Mouse (Mus musculus): ENCODE results near the gene Rnpep. TPM values are rescaled to one million over a fixed set of nuclear protein-coding genes. Genes with fewer than 3 reads are reported as not detected.

Gene Rnpep
- 61.0 and 62.0 TPM in 2 replicates for polyA plus RNA-seq (2016; fragmentation: Nextera tagmentation; extraction: Ambion mirVana)

GRCm38 (mm10) chr1:135283826-135284291 lies at the start of gene Rnpep:
Rnpep (minus strand) TSS chr1:135284084.
- H3K36me3 ChIP-seq, result peaks cover 6% of the 10 kb centered on the region
- WGBS, result under 1% methylated on average over 35 of the region's 39 CpGs
- peak; percentile 76 for ATAC-seq (ENCODE audit: insufficient number of reproducible peaks, low FRiP score)
- no peaks in the 10 kb centered on the region for H3K9me3 ChIP-seq (replicated peaks)
- H3K27me3 ChIP-seq (replicated peaks), result no peaks in the 10 kb centered on the region
- H3K27ac ChIP-seq (ENCODE audit: poor library complexity, severe bottlenecking), result peak within 1 kb of the TSS; percentile 70
- H3K4me3 ChIP-seq, result peak within 1 kb of the TSS; percentile 74
- H3K4me2 ChIP-seq, result peak within 1 kb of the TSS; percentile 88
- peak within 1 kb of the TSS; percentile 87 for H3K9ac ChIP-seq
- peaks cover 16% of the 10 kb centered on the region for H3K4me1 ChIP-seq (replicated peaks)

GRCm38 (mm10) chr1:135330578-135330977 lies 46.7 kb upstream of the Rnpep start:
- WGBS, result 49% methylated on average over 6 of the region's 6 CpGs
- H3K4me3 ChIP-seq, result no peak overlapping the region
- 0 out of 2 replicates have a peak, but pooled peaks cover 5% of the 10 kb centered on the region for H3K27me3 ChIP-seq (replicated peaks)
- H3K27ac ChIP-seq (ENCODE audit: poor library complexity, severe bottlenecking), result no peak overlapping the region
- no peak for ATAC-seq (ENCODE audit: insufficient number of reproducible peaks, low FRiP score)
- H3K4me1 ChIP-seq (replicated peaks), result peaks cover 27% of the 10 kb centered on the region
- no peaks in the 10 kb centered on the region for H3K9me3 ChIP-seq (replicated peaks)
- H3K36me3 ChIP-seq, result no peaks in the 10 kb centered on the region
- no peak overlapping the region for H3K4me2 ChIP-seq
- H3K9ac ChIP-seq, result no peak overlapping the region

GRCm38 (mm10) chr1:135328368-135328767 lies 44.5 kb upstream of the Rnpep start:
- WGBS, result 69% methylated on average over 5 of the region's 5 CpGs
- Histone ChIP-seq H3K9me3 (replicated peaks) (no peaks in the 10 kb centered on the region), H3K4me2 (no peak overlapping the region), H3K27me3 (replicated peaks) (0 out of 2 replicates have a peak, but pooled peaks cover 9% of the 10 kb centered on the region), H3K9ac (no peak overlapping the region), H3K4me1 (replicated peaks) (peaks cover 26% of the 10 kb centered on the region), H3K4me3 (no peak overlapping the region), H3K36me3 (no peaks in the 10 kb centered on the region), H3K27ac (ENCODE audit: poor library complexity, severe bottlenecking) (no peak overlapping the region)
- ATAC-seq (ENCODE audit: insufficient number of reproducible peaks, low FRiP score), result no peak

GRCm38 (mm10) chr1:135325934-135326333 lies 42.0 kb upstream of the Rnpep start:
- H3K27me3 ChIP-seq (replicated peaks), result 0 out of 2 replicates have a peak, but pooled peaks cover 9% of the 10 kb centered on the region
- no peak overlapping the region for H3K4me3 ChIP-seq
- ATAC-seq (ENCODE audit: insufficient number of reproducible peaks, low FRiP score), result no peak
- no peak overlapping the region for H3K27ac ChIP-seq (ENCODE audit: poor library complexity, severe bottlenecking)
- H3K4me1 ChIP-seq (replicated peaks), result peaks cover 19% of the 10 kb centered on the region
- no peaks in the 10 kb centered on the region for H3K36me3 ChIP-seq
- no peak overlapping the region for H3K4me2 ChIP-seq
- 70% methylated on average over 2 of the region's 2 CpGs for WGBS
- no peaks in the 10 kb centered on the region for H3K9me3 ChIP-seq (replicated peaks)
- H3K9ac ChIP-seq, result no peak overlapping the region

- H3K27me3 ChIP-seq (replicated peaks), result 0 out of 2 replicates have a peak, but pooled peaks cover 9% of the 10 kb centered on the region
- H3K4me3 ChIP-seq, result peak within 1 kb of the TSS; percentile 29
- ATAC-seq (ENCODE audit: insufficient number of reproducible peaks, low FRiP score), result peak; percentile 45; the same call in 1 of the 2 replicates
- H3K36me3 ChIP-seq, result no peaks in the 10 kb centered on the region
- 11% methylated on average over 8 of the region's 8 CpGs for WGBS
- peak within 1 kb of the TSS; percentile 67 for H3K4me2 ChIP-seq
- H3K9me3 ChIP-seq (replicated peaks), result no peaks in the 10 kb centered on the region
- H3K9ac ChIP-seq, result peak within 1 kb of the TSS; percentile 50; the same call in 1 of the 2 replicates
- 0 out of 2 replicates have a peak within 1 kb of the TSS, but pooled peaks have one; percentile 5 for H3K27ac ChIP-seq (ENCODE audit: poor library complexity, severe bottlenecking)
- peaks cover 9% of the 10 kb centered on the region for H3K4me1 ChIP-seq (replicated peaks)
Observed at GRCm38 (mm10) chr1:135324571-135324970, 40.7 kb upstream of the Rnpep start, which contains the start of gene Lmod1. Lmod1 (plus strand) TSS chr1:135324807.

GRCm38 (mm10) chr1:135323367-135323901 lies 39.5 kb upstream of the Rnpep start:
- Histone ChIP-seq H3K4me2 (no peak overlapping the region), H3K9me3 (replicated peaks) (no peaks in the 10 kb centered on the region), H3K4me1 (replicated peaks) (peaks cover 9% of the 10 kb centered on the region), H3K27ac (ENCODE audit: poor library complexity, severe bottlenecking) (no peak overlapping the region), H3K36me3 (no peaks in the 10 kb centered on the region), H3K9ac (no peak overlapping the region), H3K27me3 (replicated peaks) (0 out of 2 replicates have a peak, but pooled peaks cover 9% of the 10 kb centered on the region), H3K4me3 (no peak overlapping the region)
- WGBS, result 77% methylated on average over 7 of the region's 7 CpGs
- no peak for ATAC-seq (ENCODE audit: insufficient number of reproducible peaks, low FRiP score)

GRCm38 (mm10) chr1:135313284-135314031 lies 29.6 kb upstream of the Rnpep start, which contains the start of gene Timm17a:
Timm17a (minus strand) TSS chr1:135313778.
- Histone ChIP-seq H3K4me1 (replicated peaks) (peaks cover 17% of the 10 kb centered on the region), H3K9ac (peak within 1 kb of the TSS; percentile 99), H3K27me3 (replicated peaks) (no peaks in the 10 kb centered on the region), H3K4me2 (peak within 1 kb of the TSS; percentile 82), H3K4me3 (peak within 1 kb of the TSS; percentile 99), H3K9me3 (replicated peaks) (no peaks in the 10 kb centered on the region), H3K36me3 (peaks cover 17% of the 10 kb centered on the region), H3K27ac (ENCODE audit: poor library complexity, severe bottlenecking) (peak within 1 kb of the TSS; percentile 88)
- under 1% methylated on average over 51 of the region's 51 CpGs for WGBS
- ATAC-seq (ENCODE audit: insufficient number of reproducible peaks, low FRiP score), result peak; percentile 97

- peak overlapping the region; percentile 99 for H3K9ac ChIP-seq
- H3K4me3 ChIP-seq, result peak overlapping the region; percentile 99
- peaks cover 30% of the 10 kb centered on the region for H3K36me3 ChIP-seq
- H3K4me2 ChIP-seq, result peak overlapping the region; percentile 82
- ATAC-seq (ENCODE audit: insufficient number of reproducible peaks, low FRiP score), result no peak
- 62% methylated on average over 4 of the region's 4 CpGs for WGBS
- H3K4me1 ChIP-seq (replicated peaks), result peaks cover 17% of the 10 kb centered on the region
- H3K9me3 ChIP-seq (replicated peaks), result no peaks in the 10 kb centered on the region
- H3K27ac ChIP-seq (ENCODE audit: poor library complexity, severe bottlenecking), result no peak overlapping the region
- H3K27me3 ChIP-seq (replicated peaks), result no peaks in the 10 kb centered on the region
Observed at GRCm38 (mm10) chr1:135312201-135312600, 28.3 kb upstream of the Rnpep start.

- WGBS, result 72% methylated on average over 6 of the region's 6 CpGs
- Histone ChIP-seq H3K27me3 (replicated peaks) (no peaks in the 10 kb centered on the region), H3K27ac (ENCODE audit: poor library complexity, severe bottlenecking) (no peak overlapping the region), H3K4me1 (replicated peaks) (peaks cover 17% of the 10 kb centered on the region), H3K9me3 (replicated peaks) (no peaks in the 10 kb centered on the region), H3K9ac (no peak overlapping the region), H3K36me3 (peaks cover 38% of the 10 kb centered on the region), H3K4me3 (no peak overlapping the region), H3K4me2 (0 out of 2 replicates have a peak overlapping the region, but pooled peaks have one; percentile 4)
- ATAC-seq (ENCODE audit: insufficient number of reproducible peaks, low FRiP score), result no peak
Observed at GRCm38 (mm10) chr1:135311356-135311755, 27.5 kb upstream of the Rnpep start.

- 80% methylated on average over 5 of the region's 5 CpGs for WGBS
Observed at GRCm38 (mm10) chr1:135290908-135291307, 7.0 kb upstream of the Rnpep start.

GRCm38 (mm10) chr1:135286311-135286710 lies 2.4 kb upstream of the Rnpep start:
- Histone ChIP-seq H3K9ac (no peak overlapping the region), H3K27ac (ENCODE audit: poor library complexity, severe bottlenecking) (no peak overlapping the region), H3K4me1 (replicated peaks) (peaks cover 17% of the 10 kb centered on the region), H3K4me2 (no peak overlapping the region), H3K36me3 (peaks cover 3% of the 10 kb centered on the region; the same call in 1 of the 2 replicates), H3K27me3 (replicated peaks) (no peaks in the 10 kb centered on the region), H3K9me3 (replicated peaks) (no peaks in the 10 kb centered on the region), H3K4me3 (no peak overlapping the region)
- WGBS, result 30% methylated on average over 2 of the region's 2 CpGs
- no peak for ATAC-seq (ENCODE audit: insufficient number of reproducible peaks, low FRiP score)

More at GRCm38 (mm10) chr1:135290908-135291307, 7.0 kb upstream of the Rnpep start:
- Histone ChIP-seq H3K4me3 (no peak overlapping the region), H3K4me2 (no peak overlapping the region), H3K9ac (no peak overlapping the region), H3K27me3 (replicated peaks) (no peaks in the 10 kb centered on the region), H3K9me3 (replicated peaks) (no peaks in the 10 kb centered on the region), H3K27ac (ENCODE audit: poor library complexity, severe bottlenecking) (no peak overlapping the region), H3K36me3 (peaks cover 23% of the 10 kb centered on the region), H3K4me1 (replicated peaks) (peaks cover 8% of the 10 kb centered on the region; the same call in 1 of the 2 replicates)
- ATAC-seq (ENCODE audit: insufficient number of reproducible peaks, low FRiP score), result no peak

Measured in heart, embryonic 12.5 days (tissue).